ENCODE assay signal across 18 mouse cellular contexts in the genomic region with DNA sequence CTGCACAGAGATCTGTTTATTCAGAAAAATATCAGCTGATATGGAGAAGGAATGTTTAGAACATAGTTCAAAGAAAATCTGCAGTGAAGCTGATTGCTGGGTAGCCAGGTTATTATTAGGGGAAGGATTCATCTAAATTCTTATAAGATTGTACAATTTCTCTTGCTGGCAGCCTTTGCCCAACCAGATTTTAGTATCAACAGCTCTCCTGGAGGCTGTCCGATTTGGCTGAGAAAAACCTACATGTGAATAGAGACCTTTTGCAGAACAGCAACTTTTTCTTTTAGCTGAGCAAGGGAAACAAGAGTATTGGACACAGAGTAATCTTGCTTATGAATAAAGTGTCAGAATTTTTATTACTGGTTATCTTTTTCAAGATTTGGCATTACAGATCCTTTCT. TPM values are rescaled to one million over a fixed set of nuclear protein-coding genes. Genes with fewer than 3 reads are reported as not detected.
DNase-seq lines count a peak whose midpoint lies in the region; ATAC-seq and TF ChIP-seq lines count a peak whose summit lies in the region.
"Had no signal": no experiment of that assay in that cellular context is flagged by ENCODE, and none has a peak within 500 bp of the region (broad histone marks: within the 10 kb centered on the region; RNA-seq: fewer than 3 reads in every experiment).

No protein-coding gene starts in this region.

- H3K4me1 ChIP-seq in heart, embryonic 11.5 days (ENCODE audit: control insufficient read depth, insufficient read depth, low read length): peaks cover 4% of the 10 kb centered on the region; the same call in 1 of the 2 replicates
- peaks cover 3% of the 10 kb centered on the region; the same call in 1 of the 2 replicates for H3K4me1 ChIP-seq in heart, postnatal 0 days (ENCODE audit: control insufficient read depth, insufficient read depth)
- H3K4me1 ChIP-seq: embryonic facial prominence, embryonic 10.5 days; forebrain, embryonic 13.5 days; hindbrain, embryonic 10.5 days; intestine, embryonic 15.5 days had no signal

- H3K4me2 ChIP-seq in heart, embryonic 11.5 days: no peak overlapping the region
- H3K4me2 ChIP-seq in heart, postnatal 0 days (ENCODE audit: low read depth, low read length): no peak overlapping the region
- H3K4me2 ChIP-seq: forebrain, embryonic 13.5 days; hindbrain, embryonic 14.5 days; intestine, embryonic 15.5 days had no signal

- TF ChIP-seq CTCF in heart, postnatal 0 days (IDR thresholded peaks at IDR 0.05; ENCODE audit: low read depth): no peak

- WGBS in heart, embryonic 11.5 days (ENCODE audit: insufficient replicate concordance): 75% methylated on average over 1 of the region's 1 CpGs
- 63% methylated on average over 1 of the region's 1 CpGs for WGBS in heart, postnatal 0 days

- no peaks in the 10 kb centered on the region for H3K9me3 ChIP-seq in heart, embryonic 11.5 days (replicated peaks; ENCODE audit: control insufficient read depth, low read length)
- H3K9me3 ChIP-seq in heart, postnatal 0 days (replicated peaks; ENCODE audit: control insufficient read depth, low read length): no peaks in the 10 kb centered on the region
- H3K9me3 ChIP-seq: embryonic facial prominence, embryonic 10.5 days; forebrain, embryonic 13.5 days; hindbrain, embryonic 10.5 days; intestine, embryonic 15.5 days had no signal

- peaks cover 7% of the 10 kb centered on the region for H3K36me3 ChIP-seq in heart, embryonic 11.5 days (ENCODE audit: control insufficient read depth, insufficient read depth, low read length)
- peaks cover 78% of the 10 kb centered on the region for H3K36me3 ChIP-seq in heart, postnatal 0 days (replicated peaks; ENCODE audit: control insufficient read depth, insufficient read depth, low read length)
- H3K36me3 ChIP-seq: intestine, embryonic 15.5 days had no signal

- no peak overlapping the region for H3K27ac ChIP-seq in heart, embryonic 11.5 days (ENCODE audit: low read depth, low read length)
- H3K27ac ChIP-seq in heart, postnatal 0 days (ENCODE audit: low read depth): peak overlapping the region; percentile 51; the same call in 1 of the 2 replicates
- H3K27ac ChIP-seq: embryonic facial prominence, embryonic 10.5 days; forebrain, embryonic 13.5 days; hindbrain, embryonic 10.5 days; hindbrain, embryonic 14.5 days; intestine, embryonic 15.5 days had no signal

- no peaks in the 10 kb centered on the region for H3K27me3 ChIP-seq in heart, embryonic 11.5 days (ENCODE audit: control insufficient read depth, insufficient read depth, low read length)
- H3K27me3 ChIP-seq in heart, postnatal 0 days (ENCODE audit: control insufficient read depth, insufficient read depth, low read length): no peaks in the 10 kb centered on the region
- H3K27me3 ChIP-seq: forebrain, embryonic 13.5 days; intestine, embryonic 15.5 days had no signal

- no peak for ATAC-seq in heart, embryonic 11.5 days (replicated peaks; ENCODE audit: insufficient number of reproducible peaks, low FRiP score, low TSS enrichment)
- no peak for ATAC-seq in heart, postnatal 0 days (ENCODE audit: insufficient read depth, low read depth)
- ATAC-seq: forebrain, embryonic 13.5 days; intestine, embryonic 15.5 days had no signal

- intact Hi-C loops in heart, postnatal 10 days (cut with DNase I): no loop called here

- H3K9ac ChIP-seq in heart, embryonic 11.5 days (ENCODE audit: low read depth, low read length): no peak overlapping the region
- H3K9ac ChIP-seq in heart, postnatal 0 days (replicated peaks; ENCODE audit: low read depth, low read length): no peak overlapping the region
- H3K9ac ChIP-seq: forebrain, embryonic 13.5 days; hindbrain, embryonic 14.5 days; intestine, embryonic 15.5 days had no signal

- no peak for TF ChIP-seq EP300 in heart, postnatal 0 days (IDR thresholded peaks at IDR 0.05; ENCODE audit: low read depth)

- no peak overlapping the region for H3K4me3 ChIP-seq in heart, embryonic 11.5 days (ENCODE audit: low read depth, low read length)
- H3K4me3 ChIP-seq in heart, postnatal 0 days (ENCODE audit: low read depth, low read length): no peak overlapping the region
- H3K4me3 ChIP-seq: embryonic facial prominence, embryonic 10.5 days; forebrain, embryonic 13.5 days; hindbrain, embryonic 10.5 days; intestine, embryonic 15.5 days had no signal

- peak; percentile 39 to 49 for DNase-seq in heart, adult 18-20 months
- DNase-seq in heart, postnatal 0 days (ENCODE audit: low spot score): no peak
- no peak for DNase-seq in heart, postnatal 10 days
- DNase-seq in urinary bladder, postnatal 14 days (ENCODE audit: low spot score): peak; percentile 29
- no peak for DNase-seq in urinary bladder, adult 2 months (ENCODE audit: low spot score)
- DNase-seq: adrenal gland, adult 8-10 months; adrenal gland, postnatal 36 days; cerebellum, adult 2 months; cerebellum, postnatal 10 days; gastrocnemius, postnatal 14 days; kidney, adult 18-20 months had no signal

RNA-seq across cellular contexts. Expression of gene Coro6, which starts 33.8 kb away (rescaled TPM):
- 100 to 1,000 TPM; 207 to 208 TPM for total RNA-seq in heart, adult 18-20 months (2021)
- polyA plus RNA-seq in heart, embryonic 11.5 days (2014; fragmentation: Nextera tagmentation; extraction: Ambion mirVana): 35.3 and 38.9 TPM in 2 replicates
- 45.8 and 46.2 TPM in 2 replicates for total RNA-seq in heart, postnatal 0 days (2014; rRNA removed; ENCODE audit: low replicate concordance)
- 30.1 and 31.1 TPM in 2 replicates for polyA plus RNA-seq in heart, postnatal 0 days (2015; fragmentation: Nextera tagmentation; extraction: Ambion mirVana)
- 100 to 1,000 TPM; 196 to 202 TPM for total RNA-seq in heart, postnatal 10 days (2021)
- polyA plus RNA-seq in urinary bladder, adult 2 months (2012; rRNA removed): 16.2 and 19.9 TPM in 2 replicates
- total RNA-seq: granulocyte monocyte progenitor cell, adult 5-6 weeks had no signal
- polyA plus RNA-seq: embryonic facial prominence, embryonic 10.5 days had no signal

Comparison
In these comparisons a context has a peak if more than half of its experiments do, and no peak if none do; other contexts are left out.
1. DNase-seq: peak in heart, adult 18-20 months (2 of 2) and urinary bladder, postnatal 14 days (single experiment); none in heart, postnatal 0 days (single experiment), heart, postnatal 10 days (0 of 2) and urinary bladder, adult 2 months (single experiment).